Mouse (Mus musculus) ES-E14 (cell line): ENCODE data around the gene Ntan1.
"Not testable (repeated sequence)": the region's sequence is repeated elsewhere in the genome, so short reads cannot be mapped to it uniquely, and the experiment has no call there.

Experiments used
- CHD2 ChIP-seq: IDR thresholded peaks from 2 replicates; pipeline ENCODE4 v1.6.1; 2014; ENCODE audit warnings: mild to moderate bottlenecking, low read depth, low read length, inconsistent platforms
- MAFK ChIP-seq: IDR thresholded peaks from 2 replicates; pipeline ENCODE4 v1.6.1; 2014; ENCODE audit warnings: mild to moderate bottlenecking, low read depth, low read length, inconsistent platforms; ENCODE audit not compliant: insufficient read depth
- ZC3H11A ChIP-seq: IDR thresholded peaks from 2 replicates; pipeline ENCODE4 v1.6.1; 2012; ENCODE audit warnings: low read depth, mild to moderate bottlenecking, inconsistent platforms, low read length, borderline replicate concordance
- ZNF384 ChIP-seq: IDR thresholded peaks from 2 replicates; pipeline ENCODE4 v1.6.1; 2012; ENCODE audit warnings: low read depth, low read length, inconsistent platforms

GRCm38 (mm10) chr16:13867406-13867805 is 48.8 kb downstream of the Ntan1 start:
- TF ChIP-seq ZNF384, MAFK, ZC3H11A, CHD2: not testable (repeated sequence)
